Mouse (Mus musculus): ENCODE measurements at regions not wholly inside any gene's neighbourhood (a gene's known extent, or its start where the extent isn't known, plus 50 kb on each side); places are given as distances from the start of the nearest gene placed in this dataset.

- TF ChIP-seq MAFK (IDR thresholded peaks at IDR 0.05; ENCODE audit: insufficient read depth, low read depth, low read length) (no peak), CHD2 (IDR thresholded peaks at IDR 0.05; ENCODE audit: low read depth, low read length) (no peak), ZC3H11A (IDR thresholded peaks at IDR 0.05; ENCODE audit: borderline replicate concordance, low read depth, low read length) (no peak)
Observed at GRCm38 (mm10) chr13:72283701-72284100, 320.2 kb upstream of the Irx1 start.

All from ES-E14 (cell line).